Mouse (Mus musculus) Patski (cell line): Measurements from ENCODE around the gene Mob3a. TPM values are rescaled to one million over a fixed set of nuclear protein-coding genes. Genes with fewer than 3 reads are reported as not detected.
A peak's percentile ranks its signal among the peaks of the same experiment; 100 is the strongest.

Source experiments
- ATAC-seq: fragments of 100-300 bp; one replicate; pipeline ENCODE4 v1.8.0; 2021
- CTCF ChIA-PET: fragments of 350-600 bp; sonication (Branson Sonifier 250); formaldehyde crosslinking; loops from one replicate; lab custom pipeline; 2022; ENCODE audit warnings: inconsistent platforms; lab: Charles Lee
- POLR2A ChIA-PET: fragments of 350-600 bp; sonication (Branson Sonifier 250); formaldehyde crosslinking; loops from one replicate; lab custom pipeline; 2022; ENCODE audit warnings: antibody characterized with exemption, inconsistent platforms; lab: Charles Lee
- DNase-seq: peaks from one replicate; pipeline ENCODE4 v3.0.0-alpha.2; 2011; ENCODE audit warnings: low read depth, low spot score
- H3K27me3 ChIP-seq: fragments of 371-371 bp; one replicate; pipeline ENCODE4 v1.5.1; 2021
- CTCF ChIP-seq: fragments of 100-300 bp; IDR thresholded peaks from one replicate; pipeline ENCODE4 v1.5.1; 2021
- in situ Hi-C: fragments of 300-500 bp; cut with MboI; formaldehyde crosslinking; loops from 3 replicates; pipeline ENCODE4 v1.11.1; 2018; ENCODE audit warnings: low pct_unique_long_range_greater_than_20kb, mixed read lengths
- polyA plus RNA-seq: library from polyadenylated mRNA; unstranded; gene quantifications from one replicate; pipeline ENCODE4 v1.2.3, GENCODE M21; 2021

Gene Mob3a
- polyA plus RNA-seq, 1 experiment from 2014 or later, result 15.9 TPM

GRCm38 (mm10) chr10:80702536-80703390 lies 986 bp upstream of the Mob3a start:
- ChIA-PET POLR2A (interaction anchor here (1.1 kb wide), 1 partner anchor 11 kb away, joined by 3 read pairs; no protein-coding TSS in a partner anchor), CTCF (no interaction called here)
- no peaks in the 10 kb centered on the region for H3K27me3 ChIP-seq
- in situ Hi-C loops, result no loop called here
- ATAC-seq (peak; percentile 76), DNase-seq (peak; percentile 66)
- TF ChIP-seq CTCF, result no peak

- in situ Hi-C loops, result no loop called here
- CTCF ChIA-PET, result interaction anchor here (1.1 kb wide), 1 partner anchor 122 kb away, joined by 3 read pairs; no protein-coding TSS in a partner anchor
- no peaks in the 10 kb centered on the region for H3K27me3 ChIP-seq
- ATAC-seq (no peak), DNase-seq (no peak)
- no peak for TF ChIP-seq CTCF
- POLR2A ChIA-PET, result no interaction called here
Measured at GRCm38 (mm10) chr10:80700732-80701131, 1.0 kb downstream of the Mob3a start.

- no peak for DNase-seq
- H3K27me3 ChIP-seq, result no peaks in the 10 kb centered on the region
- in situ Hi-C loops, result no loop called here
- ChIA-PET POLR2A (interaction anchor here (0.7 kb wide), 1 partner anchor 655 kb away, joined by 3 read pairs; no protein-coding TSS in a partner anchor), CTCF (interaction anchor here (1.0 to 1.1 kb wide), 2 partner anchors 9 to 90 kb away, joined by 3 read pairs; no protein-coding TSS in a partner anchor)
- no peak for TF ChIP-seq CTCF
- no peak for ATAC-seq
Measured at GRCm38 (mm10) chr10:80700038-80700504, 1.7 kb downstream of the Mob3a start.

DNA sequence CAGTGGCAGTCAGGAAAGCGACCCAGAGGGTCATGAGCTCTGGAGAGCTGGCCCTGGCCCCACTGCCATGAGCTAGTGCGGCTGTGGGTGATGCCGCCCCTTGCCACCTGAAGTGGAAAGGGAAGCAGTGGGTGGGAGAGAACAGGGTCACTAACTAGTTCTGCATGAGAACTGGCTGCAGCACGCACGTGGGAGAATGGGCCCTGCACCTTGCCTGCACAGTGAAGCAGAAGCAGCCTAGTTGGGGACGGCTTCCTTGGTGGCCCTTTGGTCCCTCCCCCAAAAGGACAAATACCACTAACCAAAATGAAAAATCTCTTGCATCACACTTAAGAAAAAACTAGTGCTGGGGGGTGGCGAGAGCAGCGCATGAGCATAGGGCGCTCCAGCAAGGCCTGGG lies 3.2 kb downstream of the Mob3a start:
- POLR2A ChIA-PET, result no interaction called here
- DNase-seq, result no peak
- no peaks in the 10 kb centered on the region for H3K27me3 ChIP-seq
- no peak for ATAC-seq
- no peak for TF ChIP-seq CTCF
- in situ Hi-C loops, result loop anchor here (25.0 kb wide), 1 partner anchor 261 kb away; the partner anchor contains the start of gene Tcf3
- CTCF ChIA-PET, result interaction anchor here (1.6 kb wide), 1 partner anchor 14 kb away, joined by 7 read pairs; no protein-coding TSS in a partner anchor

DNA sequence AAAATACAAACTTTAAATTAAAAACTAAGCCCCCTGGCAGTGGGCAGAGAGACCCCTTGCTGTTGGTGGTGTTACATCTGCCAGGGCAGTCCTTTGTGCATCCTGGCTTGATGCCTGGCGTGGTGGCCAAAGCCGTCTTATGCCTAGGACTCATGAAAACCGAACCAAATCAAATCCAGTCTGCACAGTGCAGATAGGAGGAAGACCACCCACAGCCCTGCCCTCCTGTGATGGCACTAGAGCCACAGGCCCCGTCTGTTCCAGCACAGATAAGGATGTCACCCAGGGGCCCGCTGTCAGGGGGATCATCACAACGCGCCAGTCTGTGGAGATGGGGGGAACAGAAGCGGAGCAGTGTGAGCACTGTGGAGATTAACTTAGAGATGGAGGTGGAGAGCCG lies 4.0 kb downstream of the Mob3a start:
- ChIA-PET POLR2A (no interaction called here), CTCF (no interaction called here)
- no peak for TF ChIP-seq CTCF
- no peak for DNase-seq
- H3K27me3 ChIP-seq, result no peaks in the 10 kb centered on the region
- in situ Hi-C loops, result loop anchor here (25.0 kb wide), 1 partner anchor 261 kb away; the partner anchor contains the start of gene Tcf3
- no peak for ATAC-seq

GRCm38 (mm10) chr10:80697393-80697787 lies 4.4 kb downstream of the Mob3a start:
- DNase-seq (no peak), ATAC-seq (no peak)
- no peaks in the 10 kb centered on the region for H3K27me3 ChIP-seq
- TF ChIP-seq CTCF, result no peak
- in situ Hi-C loops, result loop anchor here (25.0 kb wide), 1 partner anchor 260 kb away; the partner anchor contains the start of gene Tcf3
- POLR2A ChIA-PET, result interaction anchor here (1.3 kb wide), 1 partner anchor 44 kb away, joined by 3 read pairs; no protein-coding TSS in a partner anchor
- CTCF ChIA-PET, result no interaction called here

DNA sequence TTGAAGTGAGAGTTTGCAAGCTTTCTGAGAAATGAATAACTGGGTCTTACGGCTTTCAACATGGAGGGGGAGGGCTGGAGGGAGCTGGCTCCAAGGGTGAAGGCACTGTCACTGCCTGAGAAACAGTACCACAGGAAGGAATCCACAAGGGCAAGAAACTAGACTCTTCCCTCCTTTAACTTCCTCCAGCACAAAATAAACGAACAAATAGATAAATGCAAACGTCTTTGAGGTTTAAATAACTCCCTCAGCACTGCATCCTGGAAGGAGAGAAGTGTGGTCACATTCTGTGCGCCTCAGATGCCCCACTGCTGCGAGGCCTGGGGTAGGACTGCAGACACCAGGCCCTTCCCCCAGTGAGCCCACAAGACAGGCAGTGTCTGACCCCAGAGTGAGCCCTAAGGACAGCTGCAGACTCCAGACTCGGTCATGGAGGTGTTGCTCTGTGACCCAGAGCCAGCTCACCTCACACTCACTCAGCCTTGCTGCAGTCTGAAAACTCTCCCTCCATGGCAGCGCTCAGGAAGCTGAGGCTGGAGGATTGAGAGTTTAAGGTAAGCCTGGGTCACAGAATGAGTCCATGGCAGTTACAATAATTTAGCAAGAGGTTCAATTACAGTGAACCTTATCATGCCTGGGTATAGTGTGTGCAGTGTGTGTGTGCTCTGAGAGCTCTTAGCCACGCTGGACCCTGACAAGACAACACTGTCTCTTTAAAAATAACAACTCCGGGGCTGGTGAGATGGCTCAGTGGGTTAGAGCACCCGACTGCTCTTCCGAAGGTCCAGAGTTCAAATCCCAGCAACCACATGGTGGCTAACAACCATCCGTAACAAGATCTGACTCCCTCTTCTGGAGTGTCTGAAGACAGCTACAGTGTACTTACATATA lies 5.0 kb downstream of the Mob3a start:
- no peaks in the 10 kb centered on the region for H3K27me3 ChIP-seq
- DNase-seq (no peak), ATAC-seq (no peak)
- POLR2A ChIA-PET, result interaction anchor here (1.3 kb wide), 1 partner anchor 43 kb away, joined by 3 read pairs; no protein-coding TSS in a partner anchor
- TF ChIP-seq CTCF, result no peak
- CTCF ChIA-PET, result interaction anchor here (0.9 to 1.2 kb wide), 2 partner anchors 9 to 48 kb away, joined by 3 to 4 read pairs; no protein-coding TSS in a partner anchor
- in situ Hi-C loops, result loop anchor here (25.0 kb wide), 1 partner anchor 259 kb away; the partner anchor contains the start of gene Tcf3

DNA sequence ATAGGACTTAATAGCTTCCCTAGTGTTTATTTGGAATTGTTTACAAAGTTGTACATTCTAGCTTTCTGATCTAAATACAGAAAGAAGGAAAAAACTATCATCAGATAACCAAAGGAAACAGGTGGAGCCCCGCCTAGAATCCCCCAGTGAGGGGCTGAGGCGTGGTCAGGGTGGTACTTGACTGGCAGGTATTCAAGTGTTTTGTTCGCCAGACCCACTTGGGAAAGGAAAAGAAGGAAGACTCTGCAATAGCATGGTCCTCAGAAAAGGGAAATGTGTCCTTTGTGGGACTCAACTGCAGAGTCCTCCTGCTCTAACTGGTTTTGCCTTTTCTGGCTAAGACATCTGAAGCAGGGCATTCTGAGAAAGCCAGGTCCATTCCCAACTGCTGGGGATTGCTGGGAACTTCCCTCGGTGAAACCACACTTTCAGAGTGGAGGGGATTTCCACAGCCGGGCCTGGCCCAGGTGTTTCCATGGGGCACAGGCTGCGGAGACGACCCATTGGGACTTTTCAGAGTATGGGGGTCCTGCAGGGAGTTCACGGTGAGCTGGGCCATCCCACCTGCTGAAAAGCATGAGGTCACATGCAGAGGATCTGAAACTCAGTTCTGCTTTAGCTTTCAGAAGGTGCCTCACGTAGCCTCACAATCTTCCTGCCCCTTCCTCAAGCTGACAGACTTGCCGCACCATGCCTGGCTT lies 5.8 kb downstream of the Mob3a start:
- CTCF ChIA-PET, result interaction anchor here (0.9 to 1.2 kb wide), 2 partner anchors 8 to 47 kb away, joined by 3 to 4 read pairs; no protein-coding TSS in a partner anchor
- POLR2A ChIA-PET, result interaction anchor here (1.3 kb wide), 1 partner anchor 42 kb away, joined by 3 read pairs; no protein-coding TSS in a partner anchor
- no peaks in the 10 kb centered on the region for H3K27me3 ChIP-seq
- in situ Hi-C loops, result loop anchor here (25.0 kb wide), 1 partner anchor 259 kb away; the partner anchor contains the start of gene Tcf3
- ATAC-seq (no peak), DNase-seq (no peak)
- no peak for TF ChIP-seq CTCF

DNA sequence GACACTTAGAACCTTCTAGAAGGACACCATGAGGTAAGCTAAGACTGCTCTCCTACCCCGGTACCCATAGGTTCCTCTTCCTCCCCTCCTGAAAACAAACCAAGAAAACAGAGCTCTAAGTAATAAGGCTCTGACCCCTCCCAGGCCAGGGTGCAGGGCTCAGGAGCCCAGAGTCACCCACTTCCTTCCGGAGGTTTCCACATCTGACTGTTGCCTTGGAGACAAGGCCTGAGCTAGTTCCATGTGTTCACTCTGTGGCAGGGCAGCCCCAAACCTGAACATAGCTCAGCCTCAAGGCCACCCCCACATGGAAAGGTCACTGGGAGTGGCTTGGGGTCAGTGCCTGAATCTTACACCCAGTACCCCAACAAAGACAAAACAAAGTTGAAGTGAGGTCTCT lies 6.6 kb downstream of the Mob3a start:
- ChIA-PET POLR2A (no interaction called here), CTCF (interaction anchor here (1.2 kb wide), 1 partner anchor 47 kb away, joined by 3 read pairs; no protein-coding TSS in a partner anchor)
- no peak for DNase-seq
- TF ChIP-seq CTCF, result no peak
- no peaks in the 10 kb centered on the region for H3K27me3 ChIP-seq
- no peak for ATAC-seq
- in situ Hi-C loops, result loop anchor here (25.0 kb wide), 1 partner anchor 258 kb away; the partner anchor contains the start of gene Tcf3
